Mouse (Mus musculus) kidney, postnatal 0 days (tissue): ENCODE measurements around the gene Tmsb15b1. TPM values are rescaled to one million over a fixed set of nuclear protein-coding genes. Genes with fewer than 3 reads are reported as not detected.
A peak's percentile ranks its signal among the peaks of the same experiment; 100 is the strongest.

Experiments used
- ATAC-seq: fragments of 200-750 bp; cut with Nextera tagmentation; replicated peaks from 2 replicates; pipeline ENCODE4 v1.8.0; 2017; ENCODE audit warnings: low read depth, moderate number of reproducible peaks, moderate TSS enrichment, moderate library complexity; ENCODE audit not compliant: low FRiP score
- DNase-seq: peaks from one replicate; pipeline ENCODE4 v3.0.0-alpha.2; 2016; ENCODE audit warnings: low spot score
- H3K27ac ChIP-seq: fragments of 300-500 bp; sonication (generic); 2 replicates; pipeline ENCODE4 v1.5.1; 2014; ENCODE audit warnings: mild to moderate bottlenecking
- H3K27me3 ChIP-seq: fragments of 300-500 bp; sonication (generic); 2 replicates; pipeline ENCODE4 v1.6.1; 2014; ENCODE audit warnings: low read length, mixed read lengths; ENCODE audit not compliant: insufficient read depth
- H3K36me3 ChIP-seq: fragments of 300-500 bp; sonication (generic); 2 replicates; pipeline ENCODE4 v1.6.1; 2014; ENCODE audit warnings: low read length, mixed read lengths; ENCODE audit not compliant: insufficient read depth
- H3K4me1 ChIP-seq: fragments of 300-500 bp; sonication (generic); replicated peaks from 2 replicates; pipeline ENCODE4 v1.6.1; 2014; ENCODE audit warnings: antibody characterized with exemption, low read length, mixed read lengths; ENCODE audit not compliant: insufficient read depth
- H3K4me2 ChIP-seq: fragments of 300-500 bp; sonication (generic); 2 replicates; pipeline ENCODE4 v1.6.1; 2014; ENCODE audit warnings: mild to moderate bottlenecking, low read length, moderate library complexity, mixed read lengths
- H3K4me3 ChIP-seq: fragments of 300-500 bp; sonication (generic); replicated peaks from 2 replicates; pipeline ENCODE4 v1.5.1; 2014; ENCODE audit warnings: low read depth, low read length
- H3K9ac ChIP-seq: fragments of 300-500 bp; sonication (generic); 2 replicates; pipeline ENCODE4 v1.6.1; 2014; ENCODE audit warnings: low read depth, low read length
- H3K9me3 ChIP-seq: fragments of 300-500 bp; sonication (generic); replicated peaks from 2 replicates; pipeline ENCODE4 v1.6.1; 2016; ENCODE audit warnings: low read length, inconsistent platforms, mixed read lengths
- CTCF ChIP-seq: IDR thresholded peaks from 2 replicates; pipeline ENCODE4 v1.5.1; 2016; ENCODE audit warnings: antibody characterized with exemption, low read depth, mild to moderate bottlenecking, moderate library complexity
- WGBS: fragments of 180-500 bp; shearing (Covaris S2); extraction: QIAGEN DNeasy Blood & Tissue Kit; methylation state at CpG from one replicate; pipeline ENCODE4 v1.1.7; 2014; 5-methylcytosine and 5-hydroxymethylcytosine counted together
- polyA plus RNA-seq: library from polyadenylated mRNA; unstranded; fragments of >200 nt; fragmentation: Nextera tagmentation; extraction: Ambion mirVana; gene quantifications from 2 replicates; pipeline ENCODE4 v1.2.1, GENCODE M21; 2015

Tmsb15b1 gene
- 41.5 and 51.6 TPM in 2 replicates for polyA plus RNA-seq

DNA sequence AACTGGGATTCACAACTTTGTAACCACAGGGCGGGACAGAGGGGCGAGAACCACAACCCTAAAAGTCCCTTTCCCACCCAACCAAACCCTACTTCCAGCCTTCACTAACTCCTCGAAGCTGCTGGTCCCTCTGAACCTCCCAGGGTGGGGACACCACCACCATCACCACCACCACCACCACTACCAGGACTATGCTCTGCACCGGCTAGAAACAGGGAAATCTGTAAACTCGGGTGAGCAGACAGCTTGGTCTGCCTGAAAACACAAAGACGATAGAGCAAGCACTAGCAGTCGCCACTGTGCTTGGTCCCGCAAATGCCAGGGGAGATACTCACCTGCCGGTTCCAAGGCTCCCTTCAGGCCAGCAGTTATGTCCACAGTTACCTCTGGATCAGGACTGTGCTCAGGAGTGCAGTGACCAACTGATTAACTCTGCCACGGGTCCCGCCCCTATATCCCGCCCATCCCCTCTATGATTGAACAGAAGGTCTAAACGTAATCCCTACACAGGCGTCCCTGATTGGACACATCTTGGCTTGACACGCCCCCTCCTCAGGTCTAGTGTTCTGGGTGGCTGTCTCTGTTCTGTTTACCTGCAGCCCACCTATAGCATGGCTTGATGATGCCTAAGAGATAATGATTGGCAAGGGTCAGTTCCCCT lies at the start of gene Tmsb15b1, which contains the start of gene Tmsb15l:
Gene Tmsb15b1, minus strand, starts transcription at position 451 of the 661 bp plus-strand sequence.
Gene Tmsb15l, minus strand, starts transcription at position 446 of the 661 bp plus-strand sequence.
- Histone ChIP-seq H3K4me1 (no peaks in the 10 kb centered on the region), H3K9ac (0 out of 2 replicates have a peak within 1 kb of the TSS, but pooled peaks have one; percentile 27), H3K36me3 (no peaks in the 10 kb centered on the region), H3K4me3 (peak within 1 kb of the TSS; percentile 28), H3K4me2 (peak within 1 kb of the TSS; percentile 48), H3K9me3 (no peaks in the 10 kb centered on the region), H3K27ac (no peak within 1 kb of the TSS), H3K27me3 (no peaks in the 10 kb centered on the region)
- 43% methylated on average over 15 of the region's 15 CpGs for WGBS
- DNase-seq (peak; percentile 79), ATAC-seq (peak; percentile 100)
- no peak for TF ChIP-seq CTCF

DNA sequence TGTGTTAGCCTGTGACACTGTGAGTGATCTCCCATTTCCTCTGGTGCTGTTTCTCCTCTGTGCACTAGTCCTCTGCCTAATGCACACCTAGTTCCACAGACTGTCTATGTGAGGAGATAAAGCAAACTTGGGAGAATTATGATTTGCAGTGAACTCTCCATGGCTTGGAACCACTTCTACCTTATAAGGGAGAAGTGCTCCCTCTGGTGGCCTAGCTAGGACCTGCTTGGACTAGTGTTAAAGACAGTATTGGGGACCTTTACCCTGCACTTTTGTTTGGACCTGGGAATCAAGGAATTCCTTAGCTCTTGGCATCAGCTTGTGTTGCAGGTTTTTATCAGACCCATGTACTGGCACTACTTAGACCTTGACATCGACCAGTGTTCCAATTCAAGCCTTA lies 42.6 kb upstream of the Tmsb15b1 start:
- ATAC-seq (no peak), DNase-seq (peak; percentile 47)
- 19% methylated on average over 1 of the region's 1 CpGs for WGBS
- no peak overlapping the region for H3K4me3 ChIP-seq
- peak; percentile 76 for TF ChIP-seq CTCF
- H3K27ac ChIP-seq = no peak overlapping the region
- H3K4me2 ChIP-seq = no peak overlapping the region
- H3K27me3 ChIP-seq = no peaks in the 10 kb centered on the region
- H3K9ac ChIP-seq = no peak overlapping the region
- H3K4me1 ChIP-seq = no peaks in the 10 kb centered on the region
- H3K36me3 ChIP-seq = peaks cover 3% of the 10 kb centered on the region; the same call in 1 of the 2 replicates
- no peaks in the 10 kb centered on the region for H3K9me3 ChIP-seq

DNA sequence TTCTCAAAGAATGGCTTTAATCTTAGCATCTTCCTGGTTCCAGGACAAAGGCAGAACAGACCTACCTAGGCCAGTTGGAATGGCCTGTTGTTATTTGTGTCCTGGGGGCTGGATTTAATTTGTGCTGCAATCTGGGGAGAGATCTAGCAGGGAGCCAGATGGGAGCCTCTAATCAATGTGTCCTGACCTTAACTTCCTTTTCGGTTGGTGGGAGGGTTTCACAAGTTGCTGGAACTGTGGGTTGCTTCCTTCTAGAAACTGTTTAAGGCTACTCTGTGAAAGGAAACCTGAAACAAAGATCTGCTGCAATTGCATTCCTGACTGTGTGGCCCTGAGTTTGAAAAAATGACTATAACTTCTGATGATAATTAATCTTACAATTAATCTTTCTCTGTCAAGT lies 41.0 kb upstream of the Tmsb15b1 start:
- 59% methylated on average over 1 of the region's 1 CpGs for WGBS
- no peak for DNase-seq
- Histone ChIP-seq H3K4me3 (no peak overlapping the region), H3K9ac (no peak overlapping the region), H3K4me1 (no peaks in the 10 kb centered on the region), H3K4me2 (no peak overlapping the region), H3K27me3 (no peaks in the 10 kb centered on the region), H3K36me3 (peaks cover 3% of the 10 kb centered on the region; the same call in 1 of the 2 replicates), H3K9me3 (no peaks in the 10 kb centered on the region), H3K27ac (no peak overlapping the region)
- TF ChIP-seq CTCF = no peak
- no peak for ATAC-seq

DNA sequence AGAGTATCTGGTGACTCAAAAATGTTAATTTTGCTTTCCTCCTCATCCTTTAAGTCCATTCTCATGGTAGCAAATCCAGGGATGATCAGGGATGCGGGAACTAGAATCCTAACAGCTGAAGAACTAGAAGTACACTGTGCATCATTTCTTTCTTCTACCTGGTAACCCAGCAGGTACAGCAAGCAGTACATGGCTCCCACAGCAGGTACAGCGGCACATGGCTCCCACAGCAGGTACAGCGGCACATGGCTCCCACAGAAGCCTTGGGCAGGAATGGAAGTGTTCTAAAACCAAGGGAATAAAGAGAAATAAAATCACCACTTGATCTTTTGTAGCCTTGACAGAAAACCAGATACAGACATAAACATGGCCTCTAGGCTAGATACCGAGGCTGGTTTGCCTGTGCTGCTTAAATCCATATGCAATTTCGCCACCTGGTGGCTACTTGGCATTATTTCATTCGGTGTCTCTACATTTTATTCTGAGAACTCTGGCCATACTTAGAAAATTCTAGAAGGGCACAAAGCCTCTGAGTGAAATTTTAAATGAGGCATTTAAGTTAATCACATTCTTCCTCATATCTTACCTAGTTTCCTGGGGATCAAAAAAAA lies 38.5 kb upstream of the Tmsb15b1 start:
- no peaks in the 10 kb centered on the region for H3K4me1 ChIP-seq
- no peaks in the 10 kb centered on the region for H3K36me3 ChIP-seq
- no peak overlapping the region for H3K4me3 ChIP-seq
- 53% methylated on average over 6 of the region's 6 CpGs for WGBS
- H3K9ac ChIP-seq = no peak overlapping the region
- H3K27ac ChIP-seq = no peak overlapping the region
- DNase-seq = peak; percentile 74
- ATAC-seq = no peak
- no peaks in the 10 kb centered on the region for H3K27me3 ChIP-seq
- peak; percentile 81 for TF ChIP-seq CTCF
- no peaks in the 10 kb centered on the region for H3K9me3 ChIP-seq
- no peak overlapping the region for H3K4me2 ChIP-seq

DNA sequence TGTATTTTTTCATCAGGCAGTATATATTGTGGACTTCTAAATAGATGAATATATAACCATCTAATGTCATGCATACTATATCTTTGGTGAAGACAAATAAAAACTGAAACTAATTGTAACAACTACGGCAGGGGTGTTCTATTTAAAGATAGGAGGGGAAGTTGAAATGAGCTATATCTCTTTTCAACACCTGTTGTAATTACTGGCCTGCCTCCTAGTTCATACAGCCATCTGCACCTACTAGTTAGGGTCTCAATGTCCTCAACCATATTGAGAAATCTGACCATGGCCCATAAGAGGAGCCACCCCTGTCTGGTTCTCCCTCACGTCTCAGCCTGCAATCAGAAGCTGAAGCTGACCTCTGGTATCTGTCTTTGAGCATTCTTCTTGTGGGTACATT lies 19.6 kb upstream of the Tmsb15b1 start:
- Histone ChIP-seq H3K9ac (no peak overlapping the region), H3K27ac (no peak overlapping the region), H3K4me2 (no peak overlapping the region), H3K9me3 (no peaks in the 10 kb centered on the region), H3K4me3 (no peak overlapping the region), H3K4me1 (no peaks in the 10 kb centered on the region), H3K27me3 (no peaks in the 10 kb centered on the region), H3K36me3 (no peaks in the 10 kb centered on the region)
- ATAC-seq (no peak), DNase-seq (no peak)
- 84% methylated on average over 2 of the region's 2 CpGs for WGBS
- no peak for TF ChIP-seq CTCF

DNA sequence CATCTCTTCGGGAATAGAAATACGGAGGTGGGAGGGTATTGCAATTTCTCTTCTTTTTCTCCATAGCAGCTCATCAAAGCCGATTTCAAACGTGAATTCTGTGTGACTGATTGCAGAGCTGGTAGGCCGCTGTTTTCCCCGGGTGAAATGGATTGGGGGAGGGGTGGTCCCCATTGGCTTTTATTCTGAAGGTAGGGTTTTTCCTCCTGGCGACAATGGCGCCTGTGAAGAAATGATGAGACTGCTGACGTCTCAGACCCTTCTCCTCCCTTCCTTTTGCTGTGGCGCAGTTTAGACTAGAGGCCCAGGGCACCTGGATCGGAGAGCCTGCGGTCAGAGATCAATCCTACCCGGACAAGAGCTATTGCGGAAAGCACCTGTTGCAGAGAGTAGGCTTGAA lies 17.0 kb upstream of the Tmsb15b1 start:
- Histone ChIP-seq H3K4me1 (no peaks in the 10 kb centered on the region), H3K9me3 (no peaks in the 10 kb centered on the region), H3K27me3 (no peaks in the 10 kb centered on the region), H3K4me2 (peak overlapping the region; percentile 57), H3K27ac (no peak overlapping the region), H3K36me3 (no peaks in the 10 kb centered on the region), H3K9ac (no peak overlapping the region), H3K4me3 (peak overlapping the region; percentile 32; the same call in 1 of the 2 replicates)
- no peak for TF ChIP-seq CTCF
- DNase-seq (no peak), ATAC-seq (no peak)
- WGBS = 42% methylated on average over 14 of the region's 14 CpGs
